Mouse (Mus musculus): ENCODE measurements around the gene Ugt8a.

DNA sequence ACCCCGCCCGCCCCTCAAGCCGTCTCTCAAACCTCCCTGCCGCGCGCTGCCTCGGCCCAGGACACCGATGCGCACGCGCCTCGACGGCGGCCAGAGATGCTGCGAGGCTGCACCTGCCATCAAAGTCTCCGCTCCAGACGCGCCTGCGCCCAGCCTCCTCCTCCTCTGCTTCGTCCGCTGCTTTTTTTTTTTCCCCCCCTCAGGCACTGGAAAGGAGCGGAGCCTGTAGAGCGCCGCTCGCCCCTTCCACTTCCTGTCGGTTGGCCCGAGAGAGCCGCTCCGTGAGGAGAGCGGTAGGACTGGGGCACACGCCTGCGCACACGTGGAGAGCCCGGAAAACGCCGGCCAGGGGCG is 314 bp upstream of the Ugt8a start:
- no peak for TF ChIP-seq CTCF (IDR thresholded peaks at IDR 0.05; ENCODE audit: borderline replicate concordance, insufficient read depth, low read depth, low read length)
- no peak for TF ChIP-seq POLR2A (IDR thresholded peaks at IDR 0.05; ENCODE audit: borderline replicate concordance, insufficient read depth, low read length)
